Mouse (Mus musculus) forebrain, embryonic 10.5 days (tissue): Measurements from ENCODE around the gene Ppp1r32. TPM values are rescaled to one million over a fixed set of nuclear protein-coding genes. Genes with fewer than 3 reads are reported as not detected.

Experiments used
- DNase-seq: peaks from one replicate; pipeline ENCODE4 v3.0.0-alpha.2; 2017; ENCODE audit warnings: low spot score; ENCODE audit errors: extremely low spot score
- H3K27ac ChIP-seq: fragments of 300-500 bp; sonication (generic); 2 replicates; pipeline ENCODE4 v1.5.1; 2016; ENCODE audit warnings: mild to moderate bottlenecking
- H3K27me3 ChIP-seq: fragments of 300-500 bp; sonication (generic); 2 replicates; pipeline ENCODE4 v1.6.1; 2016; ENCODE audit warnings: mild to moderate bottlenecking; ENCODE audit not compliant: poor library complexity, severe bottlenecking
- H3K36me3 ChIP-seq: fragments of 300-500 bp; sonication (generic); replicated peaks from 2 replicates; pipeline ENCODE4 v1.6.1; 2016; ENCODE audit warnings: mild to moderate bottlenecking, moderate library complexity
- H3K4me1 ChIP-seq: fragments of 300-500 bp; sonication (generic); 2 replicates; pipeline ENCODE4 v1.6.1; 2016
- H3K4me3 ChIP-seq: fragments of 300-500 bp; sonication (generic); 2 replicates; pipeline ENCODE4 v1.5.1; 2016; ENCODE audit warnings: mild to moderate bottlenecking, moderate library complexity
- H3K9me3 ChIP-seq: fragments of 300-500 bp; sonication (generic); 2 replicates; pipeline ENCODE4 v1.6.1; 2016; ENCODE audit warnings: mild to moderate bottlenecking, moderate library complexity
- WGBS: fragments of 180-500 bp; shearing (Covaris S2); methylation state at CpG from one replicate; pipeline ENCODE4 v1.1.7; 2016; 5-methylcytosine and 5-hydroxymethylcytosine counted together
- polyA plus RNA-seq: library from polyadenylated mRNA; unstranded; fragments of >200 nt; fragmentation: Nextera tagmentation; extraction: Ambion mirVana; gene quantifications from 2 replicates; pipeline ENCODE4 v1.2.1, GENCODE M21; 2016

Gene Ppp1r32
- polyA plus RNA-seq, 1 experiment from 2014 or later = 0.24 TPM

DNA sequence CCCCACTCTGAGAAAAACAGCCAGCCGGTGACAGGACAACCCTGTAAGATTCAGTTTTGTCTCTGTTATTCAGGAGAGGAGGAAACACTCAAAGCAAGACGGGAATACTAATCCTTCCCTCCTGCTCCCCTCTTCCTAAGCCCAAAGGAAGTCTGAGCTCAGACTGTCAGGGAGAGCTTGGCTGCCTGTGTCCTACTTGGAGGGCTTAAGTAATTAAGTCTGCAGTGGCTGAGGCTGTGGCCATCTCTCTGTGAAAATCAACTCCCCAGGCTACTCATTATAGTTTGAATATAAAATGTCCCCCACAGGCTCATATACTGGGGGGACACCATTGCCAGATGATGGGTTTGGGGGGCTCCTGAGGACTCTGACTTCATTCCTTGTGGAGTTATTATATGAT lies 14.2 kb upstream of the Ppp1r32 start:
- WGBS = 52% methylated on average over 2 of the region's 2 CpGs
- Histone ChIP-seq H3K4me1 (0 out of 2 replicates have a peak, but pooled peaks cover 6% of the 10 kb centered on the region), H3K4me3 (no peak overlapping the region), H3K36me3 (peaks cover 32% of the 10 kb centered on the region), H3K9me3 (no peaks in the 10 kb centered on the region), H3K27ac (no peak overlapping the region), H3K27me3 (no peaks in the 10 kb centered on the region)
- no peak for DNase-seq

DNA sequence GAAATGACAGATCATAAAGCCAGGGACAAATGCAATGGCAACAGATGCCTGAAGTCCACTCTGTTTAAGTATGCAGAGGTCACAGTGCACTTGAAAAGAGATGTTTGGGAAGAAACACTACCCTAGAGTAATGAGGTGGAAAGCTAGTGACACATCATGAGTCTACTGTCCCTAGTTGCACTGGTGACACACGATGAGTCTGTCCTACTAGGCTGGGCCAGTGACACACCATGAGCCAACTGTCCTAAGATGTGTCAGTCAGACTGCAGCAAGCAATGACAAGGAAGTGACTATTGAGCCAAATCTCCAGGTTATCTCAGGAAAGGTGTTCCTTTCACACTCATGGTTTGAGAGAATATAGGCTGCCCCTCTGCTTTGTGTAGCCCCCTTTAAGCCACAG lies 12.9 kb upstream of the Ppp1r32 start:
- Histone ChIP-seq H3K9me3 (no peaks in the 10 kb centered on the region), H3K27ac (no peak overlapping the region), H3K27me3 (no peaks in the 10 kb centered on the region; the same call in 1 of the 2 replicates), H3K36me3 (peaks cover 19% of the 10 kb centered on the region), H3K4me3 (no peak overlapping the region), H3K4me1 (0 out of 2 replicates have a peak, but pooled peaks cover 6% of the 10 kb centered on the region)
- 91% methylated on average over 1 of the region's 1 CpGs for WGBS
- DNase-seq = no peak

DNA sequence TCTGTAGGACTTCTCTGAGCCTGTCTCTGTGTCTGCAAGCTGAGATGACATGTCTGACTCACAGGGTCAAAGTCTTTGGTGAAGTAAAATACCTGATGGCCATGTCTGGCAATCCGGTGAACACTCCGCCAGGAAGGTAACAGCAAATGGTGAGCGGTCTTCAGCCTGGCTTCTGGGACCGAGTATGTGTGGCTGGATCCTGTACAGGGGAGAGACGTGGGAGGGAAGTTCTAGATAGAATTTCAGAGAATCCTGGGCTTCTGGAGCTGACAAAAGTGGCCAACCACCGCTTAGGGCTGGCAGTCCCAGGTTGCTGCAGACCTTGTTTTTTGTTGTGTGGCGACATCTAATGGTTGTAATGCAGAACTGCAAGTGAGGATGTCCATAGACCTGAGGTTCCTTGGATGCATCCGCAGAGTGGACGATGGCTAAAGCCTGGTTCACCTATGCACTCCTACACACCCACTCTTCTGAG lies 3.6 kb upstream of the Ppp1r32 start:
- no peak overlapping the region for H3K27ac ChIP-seq
- WGBS = 22% methylated on average over 9 of the region's 9 CpGs
- peak; percentile 67 for DNase-seq

DNA sequence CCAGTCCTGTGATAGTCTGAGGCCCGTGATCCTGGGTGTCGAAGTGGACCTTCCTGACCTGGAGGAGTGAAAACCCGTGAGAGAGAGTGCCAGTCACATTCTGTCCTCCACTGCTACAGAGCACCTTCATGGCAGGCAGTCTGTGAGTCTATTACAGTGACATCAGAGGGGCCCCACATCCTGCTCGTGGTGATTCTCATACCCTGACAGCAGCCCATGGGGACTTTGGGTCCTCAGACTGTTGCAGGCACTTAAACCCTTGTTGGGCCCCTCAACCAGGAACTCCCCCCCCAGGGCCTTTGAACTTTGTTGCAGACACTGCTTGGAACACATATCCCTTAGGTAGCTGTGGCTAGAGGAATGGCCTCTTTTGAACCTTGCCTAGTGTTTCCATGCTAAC lies 3.2 kb downstream of the Ppp1r32 start:
- peaks cover 29% of the 10 kb centered on the region for H3K27me3 ChIP-seq
- no peaks in the 10 kb centered on the region for H3K9me3 ChIP-seq
- no peaks in the 10 kb centered on the region for H3K36me3 ChIP-seq
- no peak overlapping the region for H3K27ac ChIP-seq
- H3K4me3 ChIP-seq = no peak overlapping the region
- H3K4me1 ChIP-seq = peaks cover 19% of the 10 kb centered on the region
- 75% methylated on average over 4 of the region's 4 CpGs for WGBS
- no peak for DNase-seq

More for the DNA sequence above, 3.6 kb upstream of the Ppp1r32 start:
- H3K4me1 ChIP-seq = peaks cover 22% of the 10 kb centered on the region
- H3K36me3 ChIP-seq = no peaks in the 10 kb centered on the region
- H3K9me3 ChIP-seq = no peaks in the 10 kb centered on the region
- no peak overlapping the region for H3K4me3 ChIP-seq
- H3K27me3 ChIP-seq = peaks cover 20% of the 10 kb centered on the region

DNA sequence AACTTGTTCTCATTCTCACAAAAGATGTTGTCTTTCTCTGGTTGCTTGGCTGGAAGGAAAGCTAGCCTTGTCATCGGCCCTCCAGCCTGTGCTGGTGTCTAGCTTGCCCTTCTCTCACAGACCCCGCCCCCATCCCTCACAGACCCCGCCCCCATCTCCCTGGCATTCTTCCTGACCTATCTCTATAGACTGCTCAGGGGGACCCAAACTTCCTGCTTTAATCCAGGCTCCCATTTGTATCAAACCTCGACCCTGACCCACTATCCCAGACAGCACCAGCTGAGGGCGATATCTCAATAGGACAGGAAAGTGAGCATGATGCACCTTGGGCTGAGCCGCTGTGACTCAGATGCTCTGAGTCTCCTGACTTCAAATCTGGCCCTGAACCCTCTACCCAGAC lies 8.9 kb downstream of the Ppp1r32 start:
- Histone ChIP-seq H3K27me3 (peaks cover 33% of the 10 kb centered on the region), H3K36me3 (no peaks in the 10 kb centered on the region), H3K4me1 (peaks cover 19% of the 10 kb centered on the region), H3K9me3 (no peaks in the 10 kb centered on the region), H3K27ac (no peak overlapping the region), H3K4me3 (no peak overlapping the region)
- no peak for DNase-seq
- WGBS = 18% methylated on average over 6 of the region's 6 CpGs

DNA sequence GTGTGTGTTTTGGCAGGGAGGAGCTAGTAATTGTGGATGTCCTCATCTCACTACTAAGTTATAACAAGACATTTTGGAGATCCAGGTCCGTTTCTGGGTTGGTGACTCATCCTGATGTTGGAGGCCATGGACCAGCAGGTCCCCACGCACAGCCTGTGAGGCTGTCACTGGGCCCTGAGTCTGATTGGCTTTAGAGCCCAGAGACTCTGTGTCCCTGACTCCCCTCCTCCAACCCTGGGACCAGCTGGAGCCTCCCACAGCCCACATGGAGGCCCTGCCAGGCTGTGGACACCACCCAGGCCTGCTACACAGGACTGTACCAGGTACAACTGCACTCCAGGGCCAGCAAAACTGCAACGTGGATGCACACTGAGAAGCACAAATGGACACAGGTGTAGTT lies 9.8 kb downstream of the Ppp1r32 start:
- Histone ChIP-seq H3K4me1 (peaks cover 21% of the 10 kb centered on the region), H3K27me3 (peaks cover 33% of the 10 kb centered on the region), H3K36me3 (no peaks in the 10 kb centered on the region), H3K27ac (no peak overlapping the region), H3K9me3 (no peaks in the 10 kb centered on the region), H3K4me3 (no peak overlapping the region)
- no peak for DNase-seq
- WGBS = 78% methylated on average over 3 of the region's 3 CpGs

DNA sequence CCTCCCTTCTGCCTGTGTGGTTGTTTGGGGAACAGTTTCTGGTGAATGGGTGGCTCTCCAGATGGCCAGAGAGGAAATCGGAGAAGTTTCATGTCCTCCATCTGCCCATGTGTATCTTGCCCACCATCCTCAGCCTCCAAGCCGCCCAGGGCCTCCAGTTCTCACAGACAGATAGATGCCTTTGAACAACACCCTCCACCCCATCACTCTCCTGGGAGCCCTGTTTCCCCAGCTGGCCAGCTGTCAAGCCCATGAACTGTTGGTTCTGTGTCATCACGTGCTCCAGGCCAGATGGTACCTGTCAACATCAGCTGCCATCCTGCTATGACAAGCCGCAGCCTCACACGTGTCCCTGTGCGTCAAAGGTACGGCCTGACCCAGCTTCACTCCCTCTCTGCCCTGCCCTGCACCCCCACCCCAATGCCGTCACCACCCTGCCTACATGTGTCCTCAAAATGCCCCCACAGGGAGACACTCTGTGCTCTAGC lies 13.5 kb downstream of the Ppp1r32 start:
- H3K27ac ChIP-seq = no peak overlapping the region
- WGBS = 79% methylated on average over 8 of the region's 8 CpGs
- peaks cover 23% of the 10 kb centered on the region for H3K4me1 ChIP-seq

DNA sequence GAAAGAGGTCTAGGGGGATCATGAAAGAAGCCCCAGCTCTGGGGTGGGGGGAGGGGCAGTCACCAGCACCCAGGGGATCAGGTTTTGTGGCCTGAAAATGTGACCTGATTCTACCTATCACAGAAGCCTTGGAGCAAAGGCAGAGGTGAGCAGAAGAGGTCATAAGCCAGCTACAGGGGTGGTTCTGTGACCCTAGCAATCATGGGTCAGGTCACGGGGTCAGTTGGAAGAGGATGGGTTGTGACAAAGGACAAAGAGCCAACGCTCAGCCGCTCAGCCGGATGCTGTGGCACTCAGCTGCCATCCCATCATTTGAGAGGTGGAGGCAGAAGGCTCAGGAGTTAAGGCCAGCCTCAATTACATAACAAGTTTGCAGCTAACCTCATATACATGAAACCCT lies 18.3 kb downstream of the Ppp1r32 start:
- Histone ChIP-seq H3K27ac (peak overlapping the region; percentile 4; the same call in 1 of the 2 replicates), H3K4me1 (peaks cover 55% of the 10 kb centered on the region), H3K9me3 (no peaks in the 10 kb centered on the region), H3K36me3 (no peaks in the 10 kb centered on the region), H3K27me3 (peaks cover 47% of the 10 kb centered on the region), H3K4me3 (no peak overlapping the region)
- 5% methylated on average over 4 of the region's 4 CpGs for WGBS
- no peak for DNase-seq

More for the DNA sequence above, 13.5 kb downstream of the Ppp1r32 start:
- Histone ChIP-seq H3K4me3 (no peak overlapping the region), H3K9me3 (no peaks in the 10 kb centered on the region), H3K36me3 (no peaks in the 10 kb centered on the region), H3K27me3 (peaks cover 6% of the 10 kb centered on the region; the same call in 1 of the 2 replicates)
- no peak for DNase-seq

DNA sequence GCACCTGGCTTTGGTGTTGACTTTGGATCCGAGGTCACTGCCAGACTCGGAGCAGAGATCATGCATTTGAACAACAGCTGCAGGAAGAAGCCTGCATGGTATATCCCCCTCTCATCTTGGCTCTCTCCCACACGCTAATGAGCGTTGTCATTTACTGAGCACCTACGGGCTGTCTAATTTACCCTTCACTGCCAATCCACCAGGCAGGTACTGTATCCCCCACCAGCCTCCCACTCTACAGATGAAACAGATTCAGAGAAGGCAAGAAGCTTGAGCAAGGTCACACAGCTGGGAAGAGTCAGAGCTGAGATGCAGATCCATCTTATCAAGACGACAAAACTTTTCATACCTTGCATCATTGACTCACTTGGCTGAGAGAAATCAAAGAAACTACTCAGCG lies 21.1 kb downstream of the Ppp1r32 start:
- H3K27ac ChIP-seq = no peak overlapping the region
- H3K27me3 ChIP-seq = peaks cover 73% of the 10 kb centered on the region
- H3K4me1 ChIP-seq = peaks cover 72% of the 10 kb centered on the region
- 54% methylated on average over 7 of the region's 7 CpGs for WGBS
- H3K9me3 ChIP-seq = no peaks in the 10 kb centered on the region
- no peak overlapping the region for H3K4me3 ChIP-seq
- no peaks in the 10 kb centered on the region for H3K36me3 ChIP-seq
- no peak for DNase-seq

DNA sequence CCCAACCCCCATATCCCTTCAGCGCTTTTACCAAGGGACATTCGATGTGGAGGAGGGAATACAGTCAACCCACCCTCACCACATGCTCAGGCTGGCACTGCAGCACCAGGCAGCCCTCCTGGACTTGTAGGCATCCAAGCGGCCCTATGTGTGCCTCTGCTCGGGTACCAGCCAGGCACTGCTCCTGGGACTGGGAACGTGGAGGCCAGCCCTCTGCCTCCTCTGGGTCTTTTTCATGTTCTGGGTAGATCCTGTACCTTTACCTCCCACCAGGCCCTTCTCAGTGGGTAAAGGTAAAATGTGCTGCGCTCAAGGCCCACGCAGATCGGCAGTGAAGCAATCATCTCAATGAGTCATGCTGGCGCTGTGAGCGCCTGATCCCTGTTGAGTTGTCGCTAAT lies 22.8 kb downstream of the Ppp1r32 start:
- Histone ChIP-seq H3K27ac (no peak overlapping the region), H3K36me3 (no peaks in the 10 kb centered on the region), H3K4me3 (no peak overlapping the region), H3K9me3 (no peaks in the 10 kb centered on the region), H3K4me1 (peaks cover 83% of the 10 kb centered on the region), H3K27me3 (peaks cover 90% of the 10 kb centered on the region)
- WGBS = 42% methylated on average over 11 of the region's 11 CpGs
- no peak for DNase-seq

DNA sequence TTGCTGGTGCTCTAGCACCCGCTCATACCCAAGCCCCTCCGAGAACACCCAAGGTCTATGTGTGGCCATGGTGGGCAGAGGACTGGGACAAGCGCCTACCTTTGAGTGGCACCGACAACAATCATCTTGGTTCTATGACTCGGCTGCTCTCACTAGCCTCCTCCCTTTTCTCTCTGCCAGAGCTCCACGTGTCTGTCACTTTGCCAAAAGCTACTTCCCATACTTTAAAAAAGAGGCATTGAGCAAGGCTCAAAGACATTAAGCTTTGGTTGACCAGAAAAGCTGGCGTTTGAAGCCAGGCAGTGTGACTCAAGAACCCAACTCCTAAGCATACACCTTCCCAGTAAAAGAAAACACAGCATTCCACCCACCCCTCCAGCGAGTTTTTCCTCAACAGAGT lies 24.6 kb downstream of the Ppp1r32 start:
- 34% methylated on average over 8 of the region's 8 CpGs for WGBS
- peak overlapping the region; percentile 61 for H3K4me3 ChIP-seq
- H3K4me1 ChIP-seq = peaks cover 74% of the 10 kb centered on the region
- no peaks in the 10 kb centered on the region for H3K9me3 ChIP-seq
- no peak overlapping the region for H3K27ac ChIP-seq
- peaks cover 100% of the 10 kb centered on the region for H3K27me3 ChIP-seq
- DNase-seq = no peak
- no peaks in the 10 kb centered on the region for H3K36me3 ChIP-seq

DNA sequence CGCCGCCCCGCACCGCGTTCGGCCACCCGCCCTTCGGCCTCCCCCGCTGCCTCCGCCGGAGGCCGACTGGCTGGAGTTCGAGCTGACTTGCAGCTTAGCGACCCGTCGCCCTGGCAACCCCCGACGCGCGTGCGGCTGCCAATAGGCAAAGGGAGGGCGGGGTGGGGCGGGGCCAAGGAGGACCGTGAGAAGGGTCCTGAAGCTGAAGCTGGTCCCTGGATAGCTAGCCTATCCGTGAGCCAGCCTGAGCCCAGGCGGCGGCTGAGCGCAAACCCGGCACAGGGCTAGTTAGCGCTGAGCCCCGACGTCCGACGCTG lies 25.3 kb downstream of the Ppp1r32 start:
- H3K27ac ChIP-seq = peak overlapping the region; percentile 72; the same call in 1 of the 2 replicates
- peak; percentile 94 for DNase-seq
- H3K27me3 ChIP-seq = peaks cover 100% of the 10 kb centered on the region
- H3K4me3 ChIP-seq = peak overlapping the region; percentile 61
- WGBS = under 1% methylated on average over 34 of the region's 34 CpGs
- H3K36me3 ChIP-seq = no peaks in the 10 kb centered on the region
- peaks cover 70% of the 10 kb centered on the region for H3K4me1 ChIP-seq
- no peaks in the 10 kb centered on the region for H3K9me3 ChIP-seq

DNA sequence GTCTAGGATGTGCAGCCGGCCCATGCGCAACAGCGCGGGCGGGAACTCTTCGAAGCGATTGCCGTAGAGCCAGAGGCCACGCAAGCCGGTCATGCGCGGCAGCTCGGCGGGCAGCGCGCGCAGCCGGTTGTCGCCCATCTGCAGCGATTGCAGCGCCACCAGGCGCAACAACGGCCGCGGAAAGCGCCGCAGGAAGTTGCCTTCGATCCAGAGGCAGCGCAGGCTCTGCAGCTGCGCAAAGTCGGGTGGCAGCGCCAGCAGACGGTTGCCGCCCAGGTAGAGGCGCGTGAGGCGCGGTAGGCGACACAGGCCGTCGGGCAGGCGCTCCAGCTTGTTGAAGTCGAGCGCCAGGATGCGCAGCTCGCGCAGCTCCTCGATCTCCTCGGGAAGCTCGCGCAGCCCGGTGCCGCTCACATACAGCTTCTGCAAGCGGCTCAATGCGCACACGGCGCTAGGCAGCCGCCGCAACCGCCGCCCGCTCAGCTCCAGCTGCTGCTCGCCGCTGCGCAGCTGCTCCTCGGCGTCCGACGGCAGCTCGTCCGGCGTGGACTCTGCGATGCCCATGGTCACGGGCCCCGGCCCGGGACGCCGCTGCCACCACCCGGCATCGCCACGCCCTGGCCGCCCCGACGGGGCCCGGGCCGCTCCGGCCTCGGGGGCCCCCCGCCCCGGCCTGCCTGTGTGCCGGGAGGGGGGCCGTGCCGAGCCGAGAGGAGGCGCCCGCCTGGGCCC lies 25.8 kb downstream of the Ppp1r32 start, which contains the start of gene Lrrc10b:
TSS of gene Lrrc10b (minus strand) at position 722 of the 732 bp plus-strand sequence.
- H3K27me3 ChIP-seq = peaks cover 100% of the 10 kb centered on the region
- H3K4me1 ChIP-seq = peaks cover 65% of the 10 kb centered on the region
- peak within 1 kb of the TSS; percentile 72 for H3K27ac ChIP-seq
- DNase-seq = peak; percentile 71
- H3K9me3 ChIP-seq = no peaks in the 10 kb centered on the region
- H3K36me3 ChIP-seq = no peaks in the 10 kb centered on the region
- H3K4me3 ChIP-seq = peak within 1 kb of the TSS; percentile 61
- under 1% methylated on average over 96 of the region's 96 CpGs for WGBS
